Mouse (Mus musculus) ES-E14 (cell line): ENCODE results near the gene Ptpre. TPM values are rescaled to one million over a fixed set of nuclear protein-coding genes. Genes with fewer than 3 reads are reported as not detected.

ENCODE experiments used
- DNase-seq: peaks from one replicate; pipeline ENCODE4 v3.0.0-alpha.2; 2013; ENCODE audit warnings: low read depth, low spot score
- H3K27ac ChIP-seq: 2 replicates; pipeline ENCODE4 v1.5.1; 2012; ENCODE audit warnings: low read depth, mild to moderate bottlenecking, low read length, moderate library complexity, mixed read lengths; ENCODE audit not compliant: poor library complexity, insufficient read depth, severe bottlenecking
- H3K36me3 ChIP-seq: 2 replicates; pipeline ENCODE4 v1.6.1; 2012; ENCODE audit warnings: mild to moderate bottlenecking, low read length, moderate library complexity, mixed read lengths; ENCODE audit not compliant: control insufficient read depth, poor library complexity, insufficient read depth, severe bottlenecking
- H3K4me1 ChIP-seq, 2 experiments: fragments of 150-350 bp in 1 of 2; sonication (generic) in 1 of 2; 2 replicates each; pipeline ENCODE4 v1.6.1; 2012; ENCODE audit warnings: low read length in 2 of 2, mild to moderate bottlenecking in 1 of 2, mixed read lengths in 1 of 2; ENCODE audit not compliant: control insufficient read depth in 2 of 2, insufficient read depth in 2 of 2, poor library complexity in 1 of 2
- H3K4me3 ChIP-seq, 2 experiments: fragments of 150-350 bp in 1 of 2; sonication (generic) in 1 of 2; 2 replicates each; pipeline ENCODE4 v1.5.1; 2012; ENCODE audit warnings: low read length in 2 of 2, low read depth in 1 of 2, mild to moderate bottlenecking in 1 of 2, mixed read lengths in 1 of 2; ENCODE audit not compliant: insufficient read depth in 1 of 2, poor library complexity in 1 of 2, severe bottlenecking in 1 of 2
- H3K9ac ChIP-seq: 2 replicates; pipeline ENCODE4 v1.6.1; 2012; ENCODE audit warnings: low read depth, mild to moderate bottlenecking, low read length, mixed read lengths; ENCODE audit not compliant: poor library complexity, insufficient read depth, severe bottlenecking
- H3K9me3 ChIP-seq: fragments of 150-350 bp; sonication (generic); 2 replicates; pipeline ENCODE4 v1.6.1; 2012; ENCODE audit warnings: low read depth, mild to moderate bottlenecking, low read length; ENCODE audit not compliant: control insufficient read depth, insufficient read depth
- CHD2 ChIP-seq: IDR thresholded peaks from 2 replicates; pipeline ENCODE4 v1.6.1; 2014; ENCODE audit warnings: mild to moderate bottlenecking, low read depth, low read length, inconsistent platforms
- HCFC1 ChIP-seq: IDR thresholded peaks from 2 replicates; pipeline ENCODE4 v1.6.1; 2012; ENCODE audit warnings: low read length, inconsistent platforms, borderline replicate concordance; ENCODE audit not compliant: insufficient read depth
- MAFK ChIP-seq: IDR thresholded peaks from 2 replicates; pipeline ENCODE4 v1.6.1; 2014; ENCODE audit warnings: mild to moderate bottlenecking, low read depth, low read length, inconsistent platforms; ENCODE audit not compliant: insufficient read depth
- ZC3H11A ChIP-seq: IDR thresholded peaks from 2 replicates; pipeline ENCODE4 v1.6.1; 2012; ENCODE audit warnings: low read depth, mild to moderate bottlenecking, inconsistent platforms, low read length, borderline replicate concordance
- ZNF384 ChIP-seq: IDR thresholded peaks from 2 replicates; pipeline ENCODE4 v1.6.1; 2012; ENCODE audit warnings: low read depth, low read length, inconsistent platforms
- in situ Hi-C, 2 experiments: fragments of 600-800 bp; cut with MboI; formaldehyde crosslinking; loops; one replicate each; pipeline ENCODE4 v1.15.1; 2025; ENCODE audit warnings: low sequenced_read_pairs in 2 of 2, inconsistent platforms in 1 of 2; ENCODE audit not compliant: unreplicated experiment in 2 of 2
- total RNA-seq: library from RNA; depleted of rRNA; stranded (reverse); fragments of 300-350 nt; gene quantifications from 2 replicates; pipeline ENCODE4 v1.2.3, GENCODE M21; 2012

Ptpre gene
- total RNA-seq, 1 experiment, result 1.1 TPM

DNA sequence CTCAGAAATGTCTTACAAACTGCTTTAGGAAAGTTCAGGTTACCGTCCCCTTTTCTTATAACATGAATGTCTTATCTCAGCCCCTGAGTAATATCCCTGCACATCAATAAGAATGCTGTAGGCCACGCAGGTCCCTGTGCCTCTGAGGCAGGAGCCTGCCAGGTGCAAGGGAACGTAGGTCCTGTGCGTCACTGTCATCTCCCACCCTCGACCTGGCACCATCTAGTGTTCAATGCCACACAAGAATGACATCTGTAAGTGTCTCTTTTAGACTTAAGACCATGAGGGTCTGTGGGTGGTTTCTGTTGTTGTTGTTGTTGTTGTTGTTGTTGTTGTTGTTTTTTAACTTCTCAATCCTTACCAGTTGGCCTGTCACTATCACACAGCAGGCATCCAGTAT, 56.0 kb downstream of the Ptpre start:
- DNase-seq, result no peak
- no peak overlapping the region for H3K9ac ChIP-seq
- no peaks in the 10 kb centered on the region for H3K9me3 ChIP-seq
- TF ChIP-seq CHD2 (no peak), MAFK (no peak), HCFC1 (no peak), ZC3H11A (no peak), ZNF384 (no peak)
- in situ Hi-C loops, result no loop called here
- H3K27ac ChIP-seq, result no peak overlapping the region
- peaks cover 0 to 2% of the 10 kb centered on the region in 2 experiments; a peak in 1 of 4 replicates for H3K4me1 ChIP-seq
- H3K36me3 ChIP-seq, result no peaks in the 10 kb centered on the region
- no peak overlapping the region for H3K4me3 ChIP-seq

DNA sequence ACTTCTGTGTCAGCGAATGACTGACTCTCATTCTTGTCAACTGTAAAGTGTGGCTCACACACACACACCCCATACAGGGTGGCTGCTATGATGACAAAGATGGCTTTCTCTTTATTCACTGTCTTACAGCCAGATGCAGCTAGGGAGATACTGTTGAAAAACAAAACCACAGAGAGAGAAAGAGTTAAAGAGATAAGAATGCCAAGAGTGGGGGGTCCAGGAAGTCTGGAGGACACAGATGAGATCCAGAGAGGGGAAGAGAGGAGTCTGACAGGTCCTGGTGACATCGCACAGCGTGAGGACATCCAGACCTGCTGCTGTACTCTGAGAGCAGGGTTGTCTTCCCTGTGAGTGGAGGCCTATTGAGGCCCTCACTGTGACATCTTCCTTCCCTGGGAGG, 56.5 kb downstream of the Ptpre start:
- Histone ChIP-seq H3K9me3 (no peaks in the 10 kb centered on the region), H3K4me1 (peaks cover 0 to 2% of the 10 kb centered on the region in 2 experiments; a peak in 1 of 4 replicates), H3K36me3 (no peaks in the 10 kb centered on the region), H3K9ac (no peak overlapping the region), H3K4me3 (no peak overlapping the region), H3K27ac (no peak overlapping the region)
- in situ Hi-C loops, result no loop called here
- DNase-seq, result no peak
- no peak for TF ChIP-seq ZC3H11A
- TF ChIP-seq CHD2, result no peak
- TF ChIP-seq ZNF384, result no peak
- no peak for TF ChIP-seq HCFC1
- TF ChIP-seq MAFK, result no peak

DNA sequence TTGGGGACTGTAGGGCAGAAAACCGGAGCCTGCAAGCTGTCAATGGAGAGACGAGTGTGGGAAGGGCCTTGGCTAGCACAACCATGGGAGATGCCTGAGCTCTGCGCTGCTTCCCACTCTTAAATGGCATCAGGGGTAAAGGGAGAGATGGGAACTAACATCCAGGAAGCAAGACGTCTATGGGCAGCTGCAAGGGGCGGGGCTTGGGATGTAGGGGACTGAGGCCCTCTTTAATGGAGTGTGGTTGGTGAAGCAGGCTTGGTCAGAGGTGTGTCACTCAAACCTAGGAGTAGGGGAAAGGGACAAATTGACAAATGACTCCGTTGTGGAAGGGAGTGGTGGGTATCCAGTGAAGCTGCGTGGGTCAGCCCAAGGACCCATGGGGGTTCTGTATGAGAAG, 57.4 kb downstream of the Ptpre start:
- Histone ChIP-seq H3K4me3 (no peak overlapping the region), H3K4me1 (peaks cover 0 to 2% of the 10 kb centered on the region in 2 experiments; a peak in 1 of 4 replicates), H3K9me3 (no peaks in the 10 kb centered on the region), H3K36me3 (no peaks in the 10 kb centered on the region), H3K9ac (no peak overlapping the region), H3K27ac (no peak overlapping the region)
- DNase-seq, result no peak
- in situ Hi-C loops, result no loop called here
- TF ChIP-seq HCFC1 (no peak), ZNF384 (no peak), ZC3H11A (no peak), CHD2 (no peak), MAFK (no peak)

DNA sequence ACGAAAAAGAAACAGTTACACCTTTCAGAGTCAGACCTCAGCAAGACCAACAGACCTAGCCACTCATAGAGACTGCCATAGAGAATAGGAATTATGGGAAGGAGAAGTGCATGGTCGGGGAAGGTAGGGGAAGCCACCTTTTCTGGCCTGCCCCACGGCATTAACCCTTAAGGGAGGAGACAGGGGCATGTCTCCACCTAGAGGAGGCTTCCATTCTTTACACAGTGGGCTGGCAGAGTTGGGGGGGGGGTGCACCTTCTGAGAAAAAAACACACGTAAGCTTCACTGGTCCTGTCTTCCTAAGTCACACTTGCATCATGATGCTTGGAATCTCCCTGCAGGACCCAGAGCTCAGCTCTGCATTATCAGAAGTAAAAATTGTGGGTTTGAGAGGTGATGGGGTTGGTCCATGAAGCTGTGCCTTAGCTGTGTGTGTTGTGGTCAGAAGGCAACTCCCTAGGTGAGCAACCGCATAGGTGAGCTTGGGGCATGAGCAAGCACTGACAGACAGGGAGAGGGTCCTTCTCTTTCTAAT, 58.4 kb downstream of the Ptpre start:
- in situ Hi-C loops, result no loop called here
- H3K9me3 ChIP-seq, result no peaks in the 10 kb centered on the region
- no peak overlapping the region for H3K27ac ChIP-seq
- H3K9ac ChIP-seq, result no peak overlapping the region
- no peaks in the 10 kb centered on the region for H3K36me3 ChIP-seq
- TF ChIP-seq HCFC1 (no peak), ZNF384 (no peak), CHD2 (no peak), MAFK (no peak), ZC3H11A (no peak)
- H3K4me1 ChIP-seq, result peaks cover 0 to 2% of the 10 kb centered on the region in 2 experiments; a peak in 1 of 4 replicates
- DNase-seq, result no peak
- no peak overlapping the region for H3K4me3 ChIP-seq

DNA sequence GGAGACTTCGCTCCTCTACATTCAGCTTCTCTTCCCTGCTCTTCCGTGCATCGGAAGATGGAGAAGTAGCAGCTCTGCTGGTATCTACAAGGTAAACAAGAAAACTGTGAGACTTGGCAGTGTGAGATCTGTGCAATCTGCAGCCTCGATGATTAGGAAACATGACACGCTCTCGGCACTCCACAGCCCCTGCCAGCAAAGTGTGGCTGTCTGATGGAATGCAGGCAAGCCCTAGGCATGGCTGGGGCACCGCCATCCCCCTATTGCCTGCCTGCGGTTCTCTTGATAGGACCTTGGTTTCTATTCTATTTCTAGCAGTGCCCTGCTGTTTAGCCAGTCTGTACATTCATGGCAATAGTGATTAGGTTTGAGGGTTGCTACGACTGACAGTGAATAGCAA, 59.7 kb downstream of the Ptpre start:
- DNase-seq, result no peak
- Histone ChIP-seq H3K4me1 (peaks cover 0 to 2% of the 10 kb centered on the region in 2 experiments; a peak in 1 of 4 replicates), H3K9me3 (no peaks in the 10 kb centered on the region), H3K9ac (no peak overlapping the region), H3K4me3 (no peak overlapping the region), H3K36me3 (no peaks in the 10 kb centered on the region), H3K27ac (no peak overlapping the region)
- no peak for TF ChIP-seq MAFK
- TF ChIP-seq ZNF384, result no peak
- no peak for TF ChIP-seq HCFC1
- no peak for TF ChIP-seq CHD2
- no peak for TF ChIP-seq ZC3H11A
- in situ Hi-C loops, result no loop called here
